Mouse (Mus musculus) E14TG2a.4 (cell line): ENCODE data around the gene Fez2.

Experiments
- CTCF ChIP-seq: conservative IDR thresholded peaks from 2 replicates; pipeline ENCODE4 v1.5.1; 2014; ENCODE audit warnings: low read length
- NANOG ChIP-seq: IDR thresholded peaks from 2 replicates; pipeline ENCODE4 v1.6.1; 2014; ENCODE audit warnings: borderline replicate concordance, low read length, mixed read lengths
- POU5F1 ChIP-seq: IDR thresholded peaks from 2 replicates; pipeline ENCODE4 v1.6.1; 2014; ENCODE audit warnings: low read length, borderline replicate concordance

- TF ChIP-seq POU5F1: no peak
- TF ChIP-seq CTCF: no peak
- no peak for TF ChIP-seq NANOG
Measured at GRCm38 (mm10) chr17:78407581-78407980, 10.4 kb downstream of the Fez2 start.
